Comparison of ENCODE assay signal across 9 mouse cellular contexts in the genomic region with DNA sequence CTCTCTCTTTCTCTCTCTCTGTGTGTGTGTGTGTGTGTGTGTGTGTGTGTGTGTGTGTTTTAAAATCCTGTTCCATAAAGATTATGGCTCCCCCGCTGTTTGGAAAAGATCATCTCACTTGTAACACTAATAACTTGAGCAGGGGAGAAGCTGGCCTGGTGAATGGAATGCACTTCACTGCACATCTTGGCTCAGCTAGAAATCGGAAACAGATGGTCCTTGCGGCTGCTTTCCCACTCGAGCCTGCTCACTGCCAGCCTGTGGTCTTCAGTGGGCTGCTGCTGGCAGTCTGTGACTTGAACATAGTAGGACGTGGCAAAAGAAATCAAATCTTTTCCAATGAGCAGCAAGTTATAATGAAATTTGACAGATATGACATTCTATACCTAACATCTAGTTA.
DNase-seq lines count a peak whose midpoint lies in the region; ATAC-seq and TF ChIP-seq lines count a peak whose summit lies in the region.
"Had no signal": no experiment of that assay in that cellular context is flagged by ENCODE, and none has a peak within 500 bp of the region (broad histone marks: within the 10 kb centered on the region; RNA-seq: fewer than 3 reads in every experiment).

No protein-coding gene starts in this region.

- WGBS in forebrain, embryonic 11.5 days = 54% methylated on average over 5 of the region's 5 CpGs

- 0 out of 2 replicates have a peak, but pooled peaks have one; percentile 27 for ATAC-seq in forebrain, embryonic 11.5 days (replicated peaks; ENCODE audit: low FRiP score)

- peak; percentile 39 for DNase-seq in gastrocnemius, adult 2 months
- no peak for DNase-seq in gastrocnemius, postnatal 36 days
- DNase-seq in forebrain, embryonic 11.5 days (ENCODE audit: low spot score) = no peak
- DNase-seq in layer of hippocampus, postnatal 10 days (ENCODE audit: low spot score in 2 of 2) = peak; percentile 47 to 65
- DNase-seq in right cerebral cortex, adult 18-20 months = peak; percentile 32
- DNase-seq in lung, postnatal 14 days = no peak
- no peak for DNase-seq in ovary, adult 18-20 months (ENCODE audit: low spot score)
- no peak for DNase-seq in lung, adult 18-20 months
- DNase-seq: kidney, postnatal 14 days had no signal

- no peak overlapping the region for H3K9ac ChIP-seq in forebrain, embryonic 11.5 days (ENCODE audit: low read length)

- no peak overlapping the region for H3K4me2 ChIP-seq in forebrain, embryonic 11.5 days (ENCODE audit: low read depth, low read length, severe bottlenecking)

- no peaks in the 10 kb centered on the region for H3K9me3 ChIP-seq in forebrain, embryonic 11.5 days (ENCODE audit: control insufficient read depth, low read length)

- intact Hi-C loops in gastrocnemius, adult 2 months (cut with DNase I) = no loop called here
- intact Hi-C loops in gastrocnemius, postnatal 36 days (cut with DNase I) = no loop called here

- TF ChIP-seq CTCF in gastrocnemius, adult 2 months (IDR thresholded peaks at IDR 0.05) = no peak

- no peak overlapping the region for H3K4me3 ChIP-seq in gastrocnemius, adult 2 months
- no peak overlapping the region for H3K4me3 ChIP-seq in forebrain, embryonic 11.5 days (ENCODE audit: low read depth, low read length)

- H3K27ac ChIP-seq in gastrocnemius, adult 2 months = no peak overlapping the region
- no peak overlapping the region for H3K27ac ChIP-seq in forebrain, embryonic 11.5 days (ENCODE audit: low read depth, low read length)

- H3K4me1 ChIP-seq in forebrain, embryonic 11.5 days (replicated peaks; ENCODE audit: control insufficient read depth, insufficient read depth, low read length) = peaks cover 4% of the 10 kb centered on the region

- H3K27me3 ChIP-seq in forebrain, embryonic 11.5 days (ENCODE audit: control insufficient read depth, insufficient read depth, low read length) = no peaks in the 10 kb centered on the region

- no peaks in the 10 kb centered on the region for H3K36me3 ChIP-seq in forebrain, embryonic 11.5 days (ENCODE audit: control insufficient read depth, insufficient read depth, low read length)

Comparison
In these comparisons a context has a peak if more than half of its experiments do, and no peak if none do; other contexts are left out.
1. DNase-seq: peak in gastrocnemius, adult 2 months (single experiment), layer of hippocampus, postnatal 10 days (2 of 2) and right cerebral cortex, adult 18-20 months (single experiment); none in gastrocnemius, postnatal 36 days (0 of 2), forebrain, embryonic 11.5 days (single experiment), lung, postnatal 14 days (single experiment), ovary, adult 18-20 months (single experiment) and lung, adult 18-20 months (0 of 2).